ENCODE assay signal across 10 mouse cellular contexts in the genomic region with DNA sequence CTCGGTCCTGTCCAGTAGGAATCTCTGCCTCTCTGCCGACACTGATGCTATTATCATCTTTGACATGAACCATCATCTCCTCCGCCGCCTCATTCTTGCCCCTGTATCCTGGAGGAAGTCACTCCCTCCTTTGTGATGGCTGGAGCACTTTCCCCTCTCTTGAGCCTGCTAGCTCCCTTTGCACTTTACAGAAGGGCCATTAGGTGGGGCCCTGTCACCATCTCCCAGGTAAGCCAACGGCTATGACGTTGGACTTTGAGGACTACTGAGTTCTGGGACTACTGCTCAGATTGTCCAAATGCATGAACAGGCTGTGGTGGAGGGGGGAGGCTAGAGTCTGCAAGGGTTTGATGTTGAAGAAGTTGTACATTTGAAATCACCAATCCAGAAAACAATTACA.
DNase-seq lines count a peak whose midpoint lies in the region; ATAC-seq and TF ChIP-seq lines count a peak whose summit lies in the region.
"Had no signal": no experiment of that assay in that cellular context is flagged by ENCODE, and none has a peak within 500 bp of the region (broad histone marks: within the 10 kb centered on the region; RNA-seq: fewer than 3 reads in every experiment).

No protein-coding gene starts in this region.

- DNase-seq in thymus, adult 2 months: peak; percentile 27
- no peak for DNase-seq in thymus, adult 18-20 months
- DNase-seq in brain, adult 2 months (ENCODE audit: low read depth, low spot score): peak; percentile 87
- peak; percentile 46 for DNase-seq in limb, embryonic 10.5 days (ENCODE audit: low spot score)
- no peak for DNase-seq in T-cell, adult 2 months (ENCODE audit: low spot score)

- 71% methylated on average over 6 of the region's 6 CpGs for WGBS in thymus, adult 2 months
- 30% methylated on average over 6 of the region's 6 CpGs for WGBS in hindbrain, embryonic 13.5 days
- 44% methylated on average over 6 of the region's 6 CpGs for WGBS in limb, embryonic 10.5 days
- 24% methylated on average over 6 of the region's 6 CpGs for WGBS in midbrain, embryonic 15.5 days

- no peak overlapping the region for H3K9ac ChIP-seq in hindbrain, embryonic 13.5 days
- H3K9ac ChIP-seq in midbrain, embryonic 15.5 days: no peak overlapping the region
- H3K9ac ChIP-seq: embryonic facial prominence, embryonic 13.5 days; limb, embryonic 15.5 days had no signal

- no peak overlapping the region for H3K27ac ChIP-seq in thymus, adult 2 months (ENCODE audit: control insufficient read depth, insufficient read depth, low read length)
- H3K27ac ChIP-seq in hindbrain, embryonic 13.5 days: no peak overlapping the region
- H3K27ac ChIP-seq in limb, embryonic 10.5 days: no peak overlapping the region
- no peak overlapping the region for H3K27ac ChIP-seq in midbrain, embryonic 15.5 days
- H3K27ac ChIP-seq: embryonic facial prominence, embryonic 13.5 days; limb, embryonic 15.5 days had no signal

- H3K9me3 ChIP-seq in hindbrain, embryonic 13.5 days: no peaks in the 10 kb centered on the region
- no peaks in the 10 kb centered on the region for H3K9me3 ChIP-seq in limb, embryonic 10.5 days (replicated peaks)
- H3K9me3 ChIP-seq in midbrain, embryonic 15.5 days: no peaks in the 10 kb centered on the region
- H3K9me3 ChIP-seq: embryonic facial prominence, embryonic 13.5 days; limb, embryonic 15.5 days had no signal

- H3K36me3 ChIP-seq in thymus, adult 2 months (ENCODE audit: control insufficient read depth, insufficient read depth, low read length): no peaks in the 10 kb centered on the region
- no peaks in the 10 kb centered on the region for H3K36me3 ChIP-seq in hindbrain, embryonic 13.5 days
- H3K36me3 ChIP-seq in limb, embryonic 10.5 days: peaks cover 7% of the 10 kb centered on the region; the same call in 1 of the 2 replicates
- no peaks in the 10 kb centered on the region for H3K36me3 ChIP-seq in midbrain, embryonic 15.5 days (replicated peaks)
- H3K36me3 ChIP-seq: embryonic facial prominence, embryonic 13.5 days; limb, embryonic 15.5 days had no signal

- no peaks in the 10 kb centered on the region for H3K27me3 ChIP-seq in thymus, adult 2 months (ENCODE audit: control insufficient read depth, insufficient read depth, low read length)
- no peaks in the 10 kb centered on the region for H3K27me3 ChIP-seq in hindbrain, embryonic 13.5 days
- H3K27me3 ChIP-seq in limb, embryonic 10.5 days (ENCODE audit: low read depth, poor library complexity, severe bottlenecking): no peaks in the 10 kb centered on the region
- H3K27me3 ChIP-seq in midbrain, embryonic 15.5 days (replicated peaks): no peaks in the 10 kb centered on the region
- H3K27me3 ChIP-seq: embryonic facial prominence, embryonic 13.5 days; limb, embryonic 15.5 days had no signal

- no peak for TF ChIP-seq POLR2A in thymus, adult 2 months (IDR thresholded peaks at IDR 0.05; ENCODE audit: control insufficient read depth, extremely low read depth, insufficient read depth, low read length, poor library complexity)

- peak; percentile 51 for ATAC-seq in erythroid progenitor cell, adult 5-6 weeks (replicated peaks; ENCODE audit: low FRiP score, poor library complexity, severe bottlenecking)
- ATAC-seq in hindbrain, embryonic 13.5 days (ENCODE audit: low FRiP score): 0 out of 2 replicates have a peak, but pooled peaks have one; percentile 24
- ATAC-seq in midbrain, embryonic 15.5 days (replicated peaks): 0 out of 2 replicates have a peak, but pooled peaks have one; percentile 48

- no peak overlapping the region for H3K4me2 ChIP-seq in hindbrain, embryonic 13.5 days
- no peak overlapping the region for H3K4me2 ChIP-seq in midbrain, embryonic 15.5 days
- H3K4me2 ChIP-seq: embryonic facial prominence, embryonic 13.5 days; limb, embryonic 15.5 days had no signal

- H3K4me3 ChIP-seq in thymus, adult 2 months (ENCODE audit: control insufficient read depth, insufficient read depth, low read length): no peak overlapping the region
- no peak overlapping the region for H3K4me3 ChIP-seq in hindbrain, embryonic 13.5 days
- H3K4me3 ChIP-seq in limb, embryonic 10.5 days: no peak overlapping the region
- no peak overlapping the region for H3K4me3 ChIP-seq in midbrain, embryonic 15.5 days
- H3K4me3 ChIP-seq: embryonic facial prominence, embryonic 13.5 days; limb, embryonic 15.5 days had no signal

- H3K4me1 ChIP-seq in thymus, adult 2 months (replicated peaks; ENCODE audit: control insufficient read depth, insufficient read depth, low read length): no peaks in the 10 kb centered on the region
- peaks cover 40% of the 10 kb centered on the region for H3K4me1 ChIP-seq in hindbrain, embryonic 13.5 days (replicated peaks)
- H3K4me1 ChIP-seq in limb, embryonic 10.5 days: peaks cover 42% of the 10 kb centered on the region
- peaks cover 31% of the 10 kb centered on the region for H3K4me1 ChIP-seq in midbrain, embryonic 15.5 days

- TF ChIP-seq CTCF in thymus, adult 2 months (IDR thresholded peaks at IDR 0.05; ENCODE audit: borderline replicate concordance, control insufficient read depth, extremely low read depth, insufficient read depth, low read length, poor library complexity): no peak

Comparison
In these comparisons a context has a peak if more than half of its experiments do, and no peak if none do; other contexts are left out.
1. DNase-seq: peak in thymus, adult 2 months (single experiment), brain, adult 2 months (single experiment) and limb, embryonic 10.5 days (single experiment); none in thymus, adult 18-20 months (0 of 2) and T-cell, adult 2 months (single experiment).
2. Peak in every context shown above with its lines, with median percentiles within 50 percentile points of each other: ATAC-seq.